8 mouse cellular contexts compared by ENCODE assay signal in the genomic region with DNA sequence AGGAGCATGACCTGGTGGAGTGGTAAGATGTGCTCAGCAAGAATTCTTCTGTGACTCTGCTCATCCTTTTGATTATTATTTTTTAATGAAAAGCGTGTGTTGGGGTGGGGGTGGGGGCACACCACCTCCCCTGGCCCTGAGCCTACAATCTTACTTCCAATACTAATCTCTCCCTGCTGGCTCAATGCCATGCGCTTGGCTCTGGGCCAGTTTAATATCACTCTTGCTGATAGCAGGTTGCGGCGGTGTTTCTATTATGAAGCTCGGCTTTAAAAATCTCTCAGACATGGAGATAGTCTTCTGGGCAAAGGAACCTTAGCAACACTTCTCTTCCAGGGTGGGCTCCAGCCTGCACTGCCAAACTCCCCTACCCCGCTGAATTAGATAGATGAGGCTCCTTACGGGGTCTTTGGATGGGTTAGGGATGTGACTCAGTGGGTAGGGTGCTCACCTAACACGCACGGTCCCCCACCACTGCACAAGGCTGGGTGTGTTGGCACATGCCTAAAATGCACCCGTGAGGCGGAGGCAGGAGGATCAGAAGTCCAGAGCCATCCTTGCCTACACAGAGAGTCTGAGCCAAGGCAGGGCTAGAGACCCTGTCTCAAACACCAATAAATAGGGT.
DNase-seq lines count a peak whose midpoint lies in the region; ATAC-seq and TF ChIP-seq lines count a peak whose summit lies in the region.

No protein-coding gene starts in this region.

- 43% methylated on average over 11 of the region's 11 CpGs for WGBS in cerebellum, adult 2 months
- 91% methylated on average over 11 of the region's 11 CpGs for WGBS in limb, embryonic 12.5 days
- 95% methylated on average over 11 of the region's 11 CpGs for WGBS in limb, embryonic 10.5 days
- 74% methylated on average over 11 of the region's 11 CpGs for WGBS in forebrain, embryonic 13.5 days

- H3K9ac ChIP-seq in limb, embryonic 12.5 days (replicated peaks), result no peak overlapping the region
- no peak overlapping the region for H3K9ac ChIP-seq in forebrain, embryonic 13.5 days

- no peak for TF ChIP-seq POLR2A in cerebellum, adult 2 months (IDR thresholded peaks at IDR 0.05; ENCODE audit: borderline replicate concordance, insufficient read depth, low read length)

- H3K36me3 ChIP-seq in limb, embryonic 12.5 days, result 0 out of 2 replicates have a peak, but pooled peaks cover 10% of the 10 kb centered on the region
- peaks cover 29% of the 10 kb centered on the region for H3K36me3 ChIP-seq in limb, embryonic 10.5 days
- H3K36me3 ChIP-seq in forebrain, embryonic 13.5 days (ENCODE audit: poor library complexity, severe bottlenecking), result peaks cover 6% of the 10 kb centered on the region; the same call in 1 of the 2 replicates

- TF ChIP-seq CTCF in cerebellum, adult 2 months (IDR thresholded peaks at IDR 0.05; ENCODE audit: borderline replicate concordance, insufficient read depth, low read depth, low read length), result no peak

- DNase-seq in cerebellum, adult 2 months, result peak; percentile 28 to 40
- no peak for DNase-seq in cerebellum, adult 11 months
- no peak for DNase-seq in limb, embryonic 10.5 days (ENCODE audit: low spot score)
- DNase-seq in lung, postnatal 10 days, result peak; percentile 48
- DNase-seq in layer of hippocampus, adult 11-12 months (ENCODE audit: low spot score), result no peak
- DNase-seq in layer of hippocampus, adult 18-20 months (ENCODE audit: low spot score in 2 of 2), result no peak

- no peak for ATAC-seq in limb, embryonic 12.5 days (ENCODE audit: insufficient number of reproducible peaks, insufficient read depth, low FRiP score, low TSS enrichment, low read depth)
- 0 out of 2 replicates have a peak, but pooled peaks have one; percentile 21 for ATAC-seq in forebrain, embryonic 13.5 days

- H3K4me1 ChIP-seq in cerebellum, adult 2 months (ENCODE audit: control insufficient read depth, insufficient read depth, low read length), result no peaks in the 10 kb centered on the region; the same call in 1 of the 2 replicates
- H3K4me1 ChIP-seq in limb, embryonic 12.5 days (replicated peaks), result peaks cover 16% of the 10 kb centered on the region
- H3K4me1 ChIP-seq in limb, embryonic 10.5 days, result peaks cover 15% of the 10 kb centered on the region
- H3K4me1 ChIP-seq in forebrain, embryonic 13.5 days, result peaks cover 11% of the 10 kb centered on the region

- H3K4me3 ChIP-seq in cerebellum, adult 2 months (replicated peaks; ENCODE audit: insufficient read depth, low read depth, low read length), result no peak overlapping the region
- no peak overlapping the region for H3K4me3 ChIP-seq in limb, embryonic 12.5 days (replicated peaks)
- H3K4me3 ChIP-seq in limb, embryonic 10.5 days, result no peak overlapping the region
- H3K4me3 ChIP-seq in forebrain, embryonic 13.5 days, result no peak overlapping the region

- no peaks in the 10 kb centered on the region for H3K27me3 ChIP-seq in cerebellum, adult 2 months (ENCODE audit: control insufficient read depth, insufficient read depth, low read length)
- H3K27me3 ChIP-seq in limb, embryonic 12.5 days, result no peaks in the 10 kb centered on the region
- H3K27me3 ChIP-seq in limb, embryonic 10.5 days (ENCODE audit: low read depth, poor library complexity, severe bottlenecking), result no peaks in the 10 kb centered on the region
- no peaks in the 10 kb centered on the region for H3K27me3 ChIP-seq in forebrain, embryonic 13.5 days

- no peak overlapping the region for H3K27ac ChIP-seq in cerebellum, adult 2 months (ENCODE audit: insufficient read depth, low read length)
- 0 out of 2 replicates have a peak overlapping the region, but pooled peaks have one; percentile 17 for H3K27ac ChIP-seq in limb, embryonic 12.5 days
- no peak overlapping the region for H3K27ac ChIP-seq in limb, embryonic 10.5 days
- H3K27ac ChIP-seq in forebrain, embryonic 13.5 days, result peak overlapping the region; percentile 67

- H3K4me2 ChIP-seq in limb, embryonic 12.5 days, result no peak overlapping the region
- H3K4me2 ChIP-seq in forebrain, embryonic 13.5 days, result no peak overlapping the region; the same call in 1 of the 2 replicates

- peaks cover 7% of the 10 kb centered on the region; the same call in 1 of the 2 replicates for H3K9me3 ChIP-seq in limb, embryonic 12.5 days
- H3K9me3 ChIP-seq in limb, embryonic 10.5 days (replicated peaks), result no peaks in the 10 kb centered on the region; the same call in 1 of the 2 replicates
- H3K9me3 ChIP-seq in forebrain, embryonic 13.5 days (replicated peaks), result no peaks in the 10 kb centered on the region; the same call in 1 of the 2 replicates

Comparison
In these comparisons a context has a peak if more than half of its experiments do, and no peak if none do; other contexts are left out.
1. DNase-seq: peak in cerebellum, adult 2 months (2 of 2) and lung, postnatal 10 days (single experiment); none in cerebellum, adult 11 months (single experiment), limb, embryonic 10.5 days (single experiment), layer of hippocampus, adult 11-12 months (single experiment) and layer of hippocampus, adult 18-20 months (0 of 2).
2. H3K27ac ChIP-seq: peak in limb, embryonic 12.5 days (single experiment) and forebrain, embryonic 13.5 days (single experiment); none in cerebellum, adult 2 months (single experiment) and limb, embryonic 10.5 days (single experiment).